Mouse (Mus musculus): ENCODE results near the gene Ankrd13d.

Gene Ankrd13d

DNA sequence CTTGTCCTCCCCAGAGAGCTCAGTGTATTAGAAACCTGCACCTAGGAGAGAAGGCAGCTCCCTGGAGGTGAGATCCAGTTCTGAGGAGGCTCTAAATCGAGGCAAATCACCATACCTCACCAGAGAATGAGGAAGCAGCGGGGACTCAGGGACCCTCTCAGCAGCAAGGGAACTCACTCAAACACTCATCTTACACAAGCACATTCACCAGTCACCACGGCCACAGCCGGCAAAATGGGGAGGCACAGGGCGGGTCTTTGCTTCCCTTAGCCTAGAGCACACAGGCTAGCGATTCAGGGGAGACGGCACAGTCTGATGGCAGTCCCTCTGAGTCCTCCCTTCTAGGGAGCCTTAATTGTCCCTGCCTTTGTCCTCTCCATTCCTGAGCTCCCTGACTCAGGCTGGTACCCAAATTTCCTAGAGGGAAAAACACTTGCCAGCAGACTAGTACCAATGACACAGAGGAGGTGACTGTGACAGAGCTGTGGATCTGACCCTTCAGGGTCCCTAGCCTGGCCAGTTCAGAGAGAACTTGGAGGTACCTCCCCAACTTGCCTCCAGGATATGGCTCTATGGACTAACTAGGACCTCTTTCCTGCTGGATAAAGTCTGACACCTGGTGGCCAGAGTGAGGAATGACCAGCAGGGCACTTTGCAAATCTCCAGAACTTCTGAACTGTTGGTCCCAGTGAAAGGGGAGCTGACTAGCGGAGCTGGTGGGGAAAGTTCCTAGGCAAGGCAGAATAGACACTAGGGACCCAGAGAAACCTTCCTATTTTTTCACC lies 54.9 kb downstream of the Ankrd13d start:
- DNase-seq (ENCODE audit: low spot score in 2 of 2): peak; percentile 57 to 77

DNA sequence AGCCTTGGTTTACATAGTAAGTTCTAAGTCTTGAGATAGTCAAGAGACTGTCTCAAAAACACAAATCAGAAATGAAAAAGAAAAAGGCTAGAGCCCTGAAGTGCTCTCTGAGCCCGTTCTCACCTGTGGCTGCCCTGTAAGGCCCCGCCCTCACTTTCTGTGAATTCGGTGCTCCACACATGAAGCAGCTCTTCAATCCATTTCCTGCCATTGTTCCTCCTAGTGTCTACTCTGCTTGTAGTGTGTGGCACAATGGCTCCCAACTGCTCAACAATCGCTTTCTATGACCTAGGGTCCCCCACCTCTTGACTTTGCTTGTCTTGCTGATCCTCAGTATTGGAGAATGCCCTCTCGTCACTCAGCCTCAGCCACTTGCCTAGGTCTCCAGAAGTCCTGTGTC lies 55.5 kb downstream of the Ankrd13d start:
- no peak for DNase-seq (ENCODE audit: low spot score in 2 of 2)

- no peak for DNase-seq (ENCODE audit: low spot score in 2 of 2)
Measured at GRCm38 (mm10) chr19:4226779-4227178, 56.2 kb downstream of the Ankrd13d start.

DNA sequence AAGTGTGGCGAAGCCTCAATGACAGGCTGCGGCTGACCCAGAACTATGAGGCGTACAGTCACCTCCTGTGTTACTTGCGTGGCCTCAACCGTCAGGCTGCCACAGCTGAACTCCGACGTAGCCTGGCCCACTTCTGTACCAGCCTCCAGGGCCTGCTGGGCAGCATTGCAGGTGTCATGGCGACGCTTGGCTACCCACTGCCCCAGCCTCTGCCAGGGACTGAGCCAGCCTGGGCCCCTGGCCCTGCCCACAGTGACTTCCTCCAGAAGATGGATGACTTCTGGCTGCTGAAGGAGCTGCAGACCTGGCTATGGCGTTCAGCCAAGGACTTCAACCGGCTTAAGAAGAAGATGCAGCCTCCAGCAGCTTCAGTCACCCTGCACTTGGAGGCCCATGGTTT lies 60.8 kb downstream of the Ankrd13d start:
- peak in 1 of 2 experiments; percentile 49 for DNase-seq (ENCODE audit: low spot score in 2 of 2)

GRCm38 (mm10) chr19:4220957-4221743 lies 61.8 kb downstream of the Ankrd13d start:
- peak in 1 of 2 experiments; percentile 21 for DNase-seq (ENCODE audit: low spot score in 2 of 2)

DNA sequence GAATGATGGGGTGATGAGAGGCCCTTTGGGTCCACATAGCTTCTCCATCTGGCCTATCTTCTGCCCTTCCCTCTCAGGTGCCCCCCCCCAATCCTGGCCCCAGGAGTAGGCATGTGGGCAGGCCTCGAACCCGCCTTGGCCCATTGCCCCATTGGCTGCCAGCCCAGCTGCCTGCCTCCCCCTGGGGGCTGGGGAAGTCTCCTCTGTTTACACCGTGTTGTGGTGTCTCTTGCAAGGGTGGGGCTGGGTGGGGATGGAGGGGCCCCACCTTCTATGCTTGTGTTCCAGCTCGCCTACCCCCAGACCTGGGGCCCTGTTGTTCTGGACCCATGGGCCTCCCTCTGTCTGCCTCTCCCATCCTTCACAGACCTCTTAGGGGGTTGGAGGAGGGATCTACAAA lies 62.5 kb downstream of the Ankrd13d start:
- peak in 1 of 2 experiments; percentile 59 for DNase-seq (ENCODE audit: low spot score in 2 of 2)

Measured in spleen, postnatal 10 days (tissue).